Mouse (Mus musculus): ENCODE measurements around the gene Fkbp1a. TPM values are rescaled to one million over a fixed set of nuclear protein-coding genes. Genes with fewer than 3 reads are reported as not detected.

Gene Fkbp1a
- total RNA-seq (2023), result 134 TPM

DNA sequence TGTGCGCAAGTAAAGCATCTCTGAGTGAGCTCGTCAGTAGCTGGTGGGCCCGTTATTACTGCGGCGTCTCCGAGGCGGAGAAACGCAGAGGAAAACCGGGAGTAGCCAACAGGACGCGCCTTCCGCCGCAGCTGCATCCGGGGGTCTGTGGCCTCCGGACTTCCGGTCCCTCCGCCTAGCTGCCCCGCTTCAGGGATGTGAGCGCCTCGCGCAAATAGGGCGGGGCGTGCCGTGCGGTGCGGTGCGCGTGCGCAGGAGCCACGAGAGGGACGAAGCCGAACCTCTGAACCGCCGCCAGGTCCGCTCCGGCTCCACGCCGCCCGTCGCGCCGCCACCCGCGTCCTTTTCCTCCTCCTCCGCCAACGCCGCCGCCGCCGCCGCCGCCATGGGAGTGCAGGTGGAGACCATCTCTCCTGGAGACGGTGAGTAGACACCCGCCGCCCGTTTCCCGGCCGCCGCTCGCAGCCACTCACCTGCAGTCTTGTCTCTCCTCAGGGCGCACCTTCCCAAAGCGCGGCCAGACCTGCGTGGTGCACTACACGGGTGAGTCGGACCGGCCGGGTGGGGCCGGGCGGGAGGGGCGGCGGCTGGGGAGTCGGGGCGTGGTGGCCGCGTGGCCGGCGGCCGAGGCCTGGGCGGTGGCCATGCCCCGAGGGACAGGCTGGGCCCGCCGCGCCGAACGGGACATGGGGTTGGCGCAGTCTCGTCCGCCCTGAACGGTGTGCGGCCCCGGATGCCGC, at the start of gene Fkbp1a:
Gene Fkbp1a (plus strand): TSS at position 161 of the 740 bp plus-strand sequence.

DNA sequence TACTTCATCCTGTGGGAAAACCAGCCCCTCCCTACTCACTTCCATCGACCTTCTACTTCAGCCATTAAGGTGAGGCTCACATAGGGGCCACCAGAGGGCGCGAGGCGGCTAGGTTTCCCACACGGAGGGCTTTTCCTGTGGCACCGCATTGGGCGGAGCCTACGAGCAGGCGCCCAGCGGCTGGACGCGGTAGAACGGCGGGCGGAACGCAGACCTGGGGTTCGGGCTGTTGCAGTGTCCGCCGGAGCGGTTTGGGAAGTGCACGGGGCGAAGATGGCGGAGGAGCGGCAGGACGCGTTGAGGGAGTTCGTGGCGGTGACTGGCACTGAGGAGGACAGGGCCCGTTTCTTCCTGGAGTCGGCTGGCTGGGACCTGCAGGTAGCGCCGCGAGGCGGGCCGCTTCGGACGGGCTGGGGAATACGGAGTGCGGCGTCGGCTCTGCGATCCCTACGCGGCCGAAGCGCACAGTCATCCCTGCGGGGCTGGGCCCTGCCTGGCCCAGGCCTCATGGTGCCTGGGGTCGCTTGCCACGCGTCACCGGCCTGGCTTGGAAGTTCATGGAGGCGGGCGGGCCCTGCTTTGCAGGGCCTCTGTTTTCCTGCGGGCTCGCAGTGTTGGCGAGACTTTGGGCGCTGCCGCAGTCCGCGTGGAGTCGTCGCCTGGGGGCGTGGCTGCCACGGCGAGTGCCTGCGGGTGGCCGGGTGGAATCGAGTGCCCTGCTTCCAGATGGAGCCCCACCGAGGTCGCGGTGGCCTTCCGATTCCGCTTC, 48.1 kb upstream of the Fkbp1a start, which contains the start of gene Nsfl1c:
Gene Nsfl1c (plus strand): TSS at position 148 of the 769 bp plus-strand sequence.

DNA sequence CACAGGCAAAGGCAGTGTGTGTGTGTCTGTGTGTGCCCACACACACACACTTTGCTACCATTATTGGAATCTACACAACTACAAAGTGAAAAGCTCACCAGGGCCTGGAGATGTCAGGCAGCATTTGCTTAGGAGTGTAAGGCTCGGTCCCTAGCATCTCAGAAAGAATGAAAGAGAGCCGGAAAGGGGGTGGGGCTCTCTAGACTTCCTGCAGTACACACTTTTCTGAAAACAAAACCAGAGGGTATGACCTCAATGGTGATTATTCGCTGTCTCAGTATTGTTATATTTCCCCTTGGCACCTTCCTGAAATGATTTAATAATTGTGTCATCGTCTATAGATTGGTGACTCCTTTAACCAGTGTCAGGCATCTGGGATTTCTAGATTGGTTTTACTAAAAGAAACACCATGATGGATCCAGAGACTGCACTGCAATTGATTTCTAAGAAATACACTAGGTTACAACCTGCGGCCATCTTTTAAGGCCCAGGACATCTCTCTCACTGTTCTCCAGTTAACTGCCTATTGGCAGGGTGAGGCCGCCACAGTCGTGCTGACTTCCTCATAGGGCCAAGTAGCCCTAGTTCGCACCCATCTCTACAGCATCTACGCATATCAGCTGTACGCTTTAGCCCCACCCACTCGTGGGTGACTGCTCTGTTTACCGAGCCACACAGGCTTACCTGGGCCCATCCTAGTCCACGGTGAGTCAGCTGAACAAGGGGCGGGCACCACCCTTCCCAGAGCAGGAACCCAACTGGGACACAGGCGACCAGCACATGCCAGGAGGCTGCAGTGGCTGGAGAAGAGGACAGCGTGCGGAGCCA, 29.8 kb downstream of the Fkbp1a start, which contains the start of gene Sdcbp2:
Gene Sdcbp2 (plus strand): TSS at position 750 of the 828 bp plus-strand sequence.

Other genes with a start within 250 kb of the Fkbp1a start
- gene 4921509C19Rik, start 66.3 kb upstream of the Fkbp1a start, total RNA-seq (2023), result not detected
- 127 TPM for gene Nsfl1c, start 48.3 kb upstream of the Fkbp1a start, total RNA-seq (2023)
- gene Sdcbp2, start 30.1 kb downstream of the Fkbp1a start, total RNA-seq (2023), result 4.3 TPM
- gene Snph, start 90.1 kb downstream of the Fkbp1a start, total RNA-seq (2023), result 11.2 TPM
- gene Rad21l, start 126.0 kb downstream of the Fkbp1a start, total RNA-seq (2023), result not detected
- not detected for gene Tmem74b, start 159.5 kb downstream of the Fkbp1a start, total RNA-seq (2023)
- 51.3 TPM for gene Psmf1, start 201.7 kb downstream of the Fkbp1a start, total RNA-seq (2023)